Mouse (Mus musculus) right cerebral cortex, postnatal 36 days (tissue): ENCODE measurements at regions not wholly inside any gene's neighbourhood (a gene's known extent, or its start where the extent isn't known, plus 50 kb on each side); places are given as distances from the start of the nearest gene placed in this dataset.

Experiments used
- DNase-seq, 2 experiments: peaks; one replicate each; pipeline ENCODE4 v3.0.0; 2022; ENCODE audit warnings: low spot score in 2 of 2, mixed read lengths in 1 of 2

- peak; percentile 28 to 56 for DNase-seq
Observed at GRCm38 (mm10) chrX:152918212-152918611, 88.1 kb upstream of the Usp51 start.

DNA sequence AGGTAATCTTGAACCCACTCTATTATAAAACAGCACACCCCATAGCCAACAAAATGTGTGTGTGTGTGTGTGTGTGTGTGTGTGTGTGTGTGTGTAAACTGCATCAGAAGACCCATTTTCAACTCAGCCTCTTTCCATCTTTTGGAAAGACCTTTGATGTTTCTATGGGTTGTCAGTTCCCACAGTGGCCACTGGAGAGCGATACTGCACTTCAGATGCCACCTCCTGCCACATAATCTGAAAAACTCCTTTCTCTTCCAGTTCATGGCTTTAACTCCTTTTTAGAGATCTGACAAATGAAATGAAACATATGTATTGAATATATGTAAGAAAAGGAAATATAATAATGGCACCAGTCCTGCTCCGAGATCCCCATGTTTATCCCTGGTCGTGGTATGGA is 79.3 kb upstream of the Usp51 start:
- peak in 1 of 2 experiments; percentile 8 for DNase-seq

DNA sequence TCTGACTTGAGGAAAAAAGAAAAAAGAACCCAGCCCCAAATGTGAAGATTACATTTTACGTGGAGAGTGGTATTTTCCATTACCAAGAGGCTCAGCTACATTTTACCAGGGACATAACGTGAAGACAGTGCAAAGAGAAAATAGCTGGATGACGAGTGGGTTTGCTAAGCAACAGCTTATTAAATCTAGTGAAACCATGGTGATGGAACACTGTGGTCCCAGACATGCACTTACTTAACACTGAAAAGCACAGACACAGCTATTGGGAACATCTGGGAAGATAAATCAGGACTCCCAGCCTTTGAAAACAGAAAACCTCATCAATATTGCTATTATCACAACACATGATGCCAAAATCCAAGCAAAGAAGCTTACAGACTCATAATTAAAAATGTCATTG is 60.1 kb upstream of the Usp51 start:
- peak in 1 of 2 experiments; percentile 13 for DNase-seq
